Mouse (Mus musculus) embryo, embryonic 9.5 days (tissue): ENCODE measurements around the gene Rps10.

Experiments
- DNase-seq: peaks from one replicate; pipeline ENCODE4 v3.0.0-alpha.2; 2017; ENCODE audit errors: extremely low spot score

Rps10 gene

GRCm38 (mm10) chr17:27636132-27637020, at the start of gene Rps10:
Rps10 (minus strand) TSS chr17:27636669.
- no peak for DNase-seq

GRCm38 (mm10) chr17:27685550-27685913, 49.1 kb upstream of the Rps10 start:
- no peak for DNase-seq

- DNase-seq = peak; percentile 79
Measured at GRCm38 (mm10) chr17:27684886-27685549, 48.5 kb upstream of the Rps10 start.

- DNase-seq = no peak
Measured at GRCm38 (mm10) chr17:27678924-27679813, 42.7 kb upstream of the Rps10 start.

- no peak for DNase-seq
Measured at GRCm38 (mm10) chr17:27677756-27678155, 41.3 kb upstream of the Rps10 start.

GRCm38 (mm10) chr17:27676270-27676669, 39.8 kb upstream of the Rps10 start:
- no peak for DNase-seq

GRCm38 (mm10) chr17:27675453-27675852, 39.0 kb upstream of the Rps10 start:
- no peak for DNase-seq

GRCm38 (mm10) chr17:27673945-27674344, 37.5 kb upstream of the Rps10 start:
- no peak for DNase-seq

GRCm38 (mm10) chr17:27671720-27672119, 35.3 kb upstream of the Rps10 start:
- no peak for DNase-seq

GRCm38 (mm10) chr17:27658767-27659166, 22.3 kb upstream of the Rps10 start:
- DNase-seq = no peak

GRCm38 (mm10) chr17:27657123-27657522, 20.7 kb upstream of the Rps10 start:
- no peak for DNase-seq

- DNase-seq = no peak
Measured at GRCm38 (mm10) chr17:27656414-27656813, 19.9 kb upstream of the Rps10 start.

GRCm38 (mm10) chr17:27656011-27656399, 19.5 kb upstream of the Rps10 start:
- peak; percentile 44 for DNase-seq

GRCm38 (mm10) chr17:27655089-27656010, 18.9 kb upstream of the Rps10 start, which contains the start of gene Pacsin1:
Pacsin1 (plus strand) TSS chr17:27655509.
- peak; percentile 33 for DNase-seq

- no peak for DNase-seq
Measured at GRCm38 (mm10) chr17:27653253-27653959, 16.9 kb upstream of the Rps10 start.

GRCm38 (mm10) chr17:27652046-27652790, 15.7 kb upstream of the Rps10 start:
- no peak for DNase-seq

- DNase-seq = no peak
Measured at GRCm38 (mm10) chr17:27650586-27650985, 14.1 kb upstream of the Rps10 start.

- peak; percentile 71 for DNase-seq
Measured at GRCm38 (mm10) chr17:27650160-27650559, 13.7 kb upstream of the Rps10 start.

- no peak for DNase-seq
Measured at GRCm38 (mm10) chr17:27645807-27646206, 9.3 kb upstream of the Rps10 start.

- DNase-seq = no peak
Measured at GRCm38 (mm10) chr17:27644572-27644971, 8.1 kb upstream of the Rps10 start.
